Mouse (Mus musculus) A20 (cell line): ENCODE data around the gene Agap1.

Experiments used
- DNase-seq: peaks from one replicate; pipeline ENCODE4 v3.0.0-alpha.2; 2011; ENCODE audit warnings: low read depth, low spot score

The Agap1 gene

DNA sequence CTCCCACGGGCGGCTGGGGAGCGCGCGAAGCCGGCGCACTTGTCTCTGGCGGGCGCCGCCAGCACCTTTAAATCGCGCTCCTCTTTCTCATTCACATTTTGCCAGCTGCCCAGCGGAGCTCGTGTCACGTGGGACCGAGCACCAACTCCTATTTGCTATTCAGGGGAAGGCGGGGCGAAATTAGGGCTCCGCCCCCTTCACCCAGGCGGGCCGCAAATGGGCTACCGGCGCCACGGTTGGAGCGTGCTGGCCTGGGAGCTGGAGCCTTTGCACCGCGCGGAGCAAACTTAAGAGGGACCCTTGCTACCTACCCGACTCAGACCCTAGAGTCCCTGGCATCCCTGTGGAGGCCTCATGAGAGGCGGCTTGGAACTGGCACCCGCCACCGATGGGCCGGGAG is 476.5 kb downstream of the Agap1 start, which contains the start of gene Gbx2:
Gene Gbx2 (minus strand): TSS at position 60 of the 400 bp plus-strand sequence.
- no peak for DNase-seq

DNA sequence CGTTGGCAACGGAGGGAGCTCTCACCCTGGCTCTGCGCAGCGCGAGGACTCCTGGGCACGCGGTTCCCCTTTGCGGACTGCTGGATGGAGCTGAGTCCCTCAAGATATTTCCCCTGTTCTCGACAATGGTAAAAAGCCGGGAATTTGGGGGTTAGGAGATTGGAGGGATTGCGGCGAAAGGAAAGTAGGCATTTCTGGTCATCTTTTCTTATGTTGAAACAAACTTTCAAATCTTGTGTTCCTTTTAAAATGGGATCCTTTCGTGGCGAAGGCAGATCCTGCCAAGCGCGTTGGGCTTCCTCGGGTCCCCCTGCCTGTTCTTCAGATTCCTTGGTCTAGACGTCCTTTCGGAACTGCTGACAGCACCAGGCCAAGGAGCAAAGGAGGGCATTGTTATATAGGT is 477.4 kb downstream of the Agap1 start:
- DNase-seq: no peak

DNA sequence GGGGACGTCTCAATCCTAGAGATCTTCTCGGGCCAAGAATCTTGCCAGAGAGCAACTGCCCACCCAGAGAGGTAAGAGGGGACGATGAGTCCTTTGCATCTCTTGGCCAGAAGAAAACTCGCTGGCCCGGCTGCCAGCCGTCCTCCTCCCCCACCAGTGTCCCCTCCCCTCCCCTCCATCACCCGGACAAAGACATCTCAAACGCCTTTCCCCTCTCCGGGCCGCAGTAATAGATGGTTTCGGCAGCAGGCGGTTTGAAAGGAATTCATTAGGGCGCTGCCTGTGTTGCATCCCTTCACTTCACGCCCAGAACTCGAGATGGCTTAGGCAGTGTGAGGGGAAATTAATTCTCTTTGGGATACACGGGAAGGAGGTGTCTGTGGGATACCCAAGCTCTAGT is 478.0 kb downstream of the Agap1 start:
- no peak for DNase-seq

- no peak for DNase-seq
Observed at GRCm38 (mm10) chr1:89933028-89933427, 478.4 kb downstream of the Agap1 start.

DNA sequence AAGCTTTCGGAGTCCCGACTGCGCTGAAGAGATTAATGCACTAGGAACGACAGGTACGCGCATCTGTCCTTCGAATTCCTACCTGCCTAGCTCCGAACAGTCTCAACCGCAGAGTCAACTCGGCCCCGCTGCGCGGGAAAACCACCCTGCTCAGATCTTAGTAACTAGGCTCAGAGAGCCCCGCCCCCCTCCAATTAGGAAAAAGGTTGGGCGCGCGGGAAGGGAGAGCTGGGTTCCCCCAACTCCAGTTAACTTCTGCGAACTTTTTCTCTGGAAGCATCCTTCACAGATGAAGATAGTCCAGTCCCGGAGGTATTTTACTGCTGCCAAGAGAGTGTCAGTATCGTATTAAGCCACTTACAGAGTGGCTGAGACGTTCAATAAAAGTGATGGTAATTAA is 479.2 kb downstream of the Agap1 start:
- no peak for DNase-seq

DNA sequence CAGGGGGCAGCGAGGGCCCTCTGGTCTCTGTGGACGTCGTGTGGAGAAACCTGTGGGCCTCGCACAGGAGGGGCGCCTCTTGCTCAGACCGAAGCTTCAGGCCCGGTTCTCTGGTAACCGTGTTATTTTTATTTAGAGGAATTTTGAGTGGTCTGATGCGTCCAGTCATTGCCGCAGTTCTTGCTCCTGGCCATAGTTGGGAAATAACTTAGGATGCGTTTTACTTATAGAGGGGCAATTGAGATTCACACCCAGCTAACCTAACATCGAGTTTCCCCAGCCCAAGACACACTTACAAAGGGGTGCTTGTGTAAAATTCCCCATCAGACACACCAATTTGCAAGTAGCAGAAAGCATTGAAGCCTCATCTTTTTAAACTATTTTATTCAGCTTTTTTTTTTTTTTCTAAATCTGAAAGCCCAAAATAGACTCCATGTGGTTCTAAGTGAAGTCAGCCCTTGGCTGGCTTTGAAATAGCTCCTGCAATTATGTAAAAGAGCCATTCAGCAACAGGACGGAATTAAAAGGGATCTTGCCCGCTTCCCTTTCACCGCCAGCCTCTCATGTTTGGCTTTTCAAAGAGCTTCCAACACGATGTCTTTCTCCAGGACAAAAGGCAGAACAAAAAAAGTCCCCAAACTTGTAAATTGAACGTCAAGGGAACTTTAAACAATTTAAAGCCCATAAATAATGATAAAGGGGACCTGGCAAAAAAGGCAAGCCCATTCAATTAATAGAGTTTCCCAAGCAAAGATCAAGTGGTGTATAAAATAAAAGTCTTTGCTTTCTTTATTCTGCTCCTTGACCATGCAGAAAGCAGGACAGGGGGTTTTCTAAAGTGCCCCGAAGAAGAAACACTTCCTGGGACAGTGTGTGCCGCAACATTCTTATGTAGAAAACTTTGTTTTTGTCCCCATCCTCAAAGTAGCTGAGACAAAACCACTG is 480.0 kb downstream of the Agap1 start:
- no peak for DNase-seq

GRCm38 (mm10) chr1:89935493-89936348 is 481.1 kb downstream of the Agap1 start:
- no peak for DNase-seq

DNA sequence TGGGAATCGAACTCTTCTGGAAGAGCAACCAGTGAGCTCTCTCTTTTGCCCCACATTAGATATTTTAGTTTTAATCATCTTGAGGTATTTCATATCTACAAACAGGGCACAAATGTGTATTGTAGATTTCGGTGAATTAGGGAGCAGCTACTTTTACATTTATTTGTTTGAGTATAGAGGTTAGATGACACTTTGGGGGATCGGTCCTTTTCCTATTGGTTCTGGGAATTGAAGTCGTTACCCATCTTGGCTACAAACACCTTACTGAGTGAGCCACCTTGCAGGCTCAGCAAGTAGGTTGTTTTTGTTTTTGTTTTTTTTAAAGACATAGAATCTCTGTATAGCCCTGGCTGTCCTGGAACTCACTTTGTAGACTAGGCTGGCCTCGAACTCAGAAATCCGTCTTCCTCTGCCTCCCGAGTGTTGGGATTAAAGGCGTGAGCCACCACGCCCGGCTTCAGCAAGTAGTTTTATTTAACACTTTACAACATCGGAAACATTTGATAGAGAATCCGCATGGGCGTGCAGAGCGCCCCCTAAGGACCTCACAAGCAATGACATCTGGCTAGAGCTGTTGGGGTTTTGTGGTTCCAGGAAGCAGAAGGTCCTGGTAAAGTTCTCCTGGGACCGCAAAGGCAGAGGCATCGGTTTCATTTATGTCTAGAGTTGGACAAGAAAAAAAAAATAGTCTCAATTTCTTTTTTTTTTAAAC is 484.4 kb downstream of the Agap1 start:
- no peak for DNase-seq

- no peak for DNase-seq
Observed at GRCm38 (mm10) chr1:89939596-89939960, 485.0 kb downstream of the Agap1 start.

DNA sequence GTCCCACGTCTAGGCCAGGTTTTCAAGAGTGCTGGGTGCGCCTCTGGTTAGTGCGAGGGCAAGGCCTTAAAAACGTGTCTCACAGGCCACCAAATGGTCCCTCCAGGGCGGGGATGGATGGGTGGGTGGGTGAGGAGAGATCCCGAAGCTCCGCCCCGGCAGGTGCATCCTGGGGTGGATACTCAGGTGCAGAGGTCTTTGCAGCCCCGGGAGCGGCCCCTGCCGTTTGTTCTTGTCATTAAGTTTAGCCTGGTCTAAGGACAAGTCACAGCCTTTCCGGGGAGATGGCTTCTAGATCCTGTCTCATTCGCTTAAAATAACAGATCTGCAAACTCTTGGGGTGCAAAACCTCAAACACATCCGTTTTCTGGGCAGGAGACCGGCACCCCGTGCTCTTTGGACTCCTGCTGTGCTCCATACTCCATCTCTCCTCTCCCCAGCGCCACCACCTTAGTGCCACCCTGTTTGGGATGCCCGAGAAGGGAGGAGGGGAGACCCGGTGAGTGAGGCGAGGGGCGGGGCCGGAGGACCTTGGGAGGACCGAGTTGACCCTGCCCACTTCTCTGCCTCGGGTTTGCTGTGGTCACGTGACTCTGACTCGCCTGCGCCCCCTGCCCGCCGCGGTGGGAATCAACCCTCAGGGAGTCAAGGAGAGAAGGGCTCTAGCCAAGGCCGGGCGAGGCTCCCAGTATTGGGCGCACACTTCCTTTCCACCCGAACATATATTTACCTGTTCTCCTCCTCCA is 485.5 kb downstream of the Agap1 start:
- no peak for DNase-seq

DNA sequence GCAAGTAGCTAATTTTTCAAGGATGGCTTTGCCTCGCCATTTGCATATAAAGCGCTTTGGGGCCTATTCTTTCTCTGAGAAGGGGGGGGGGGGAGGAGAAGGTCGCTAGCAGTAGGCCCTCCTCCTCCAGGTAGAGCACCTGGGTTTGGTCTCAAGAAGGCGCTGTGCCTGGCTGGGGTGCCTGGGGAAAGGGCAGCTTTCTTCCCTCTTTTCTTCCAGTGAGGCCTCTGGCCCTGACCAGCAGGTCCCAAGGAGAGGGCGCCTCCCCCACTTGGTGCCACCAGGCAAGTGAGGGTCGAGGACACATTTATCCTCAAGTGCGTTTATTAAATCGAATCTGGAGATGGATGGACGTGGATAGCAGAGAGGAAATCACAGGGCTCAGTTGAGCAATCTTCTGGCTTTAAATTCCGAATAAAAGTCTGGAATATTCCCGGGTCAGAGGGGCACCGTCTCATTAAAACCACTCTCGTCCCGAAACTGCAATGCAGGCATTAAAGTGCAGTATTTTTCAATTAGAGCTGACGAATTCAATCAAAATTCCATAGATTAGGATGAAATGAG is 486.4 kb downstream of the Agap1 start:
- DNase-seq: no peak

DNA sequence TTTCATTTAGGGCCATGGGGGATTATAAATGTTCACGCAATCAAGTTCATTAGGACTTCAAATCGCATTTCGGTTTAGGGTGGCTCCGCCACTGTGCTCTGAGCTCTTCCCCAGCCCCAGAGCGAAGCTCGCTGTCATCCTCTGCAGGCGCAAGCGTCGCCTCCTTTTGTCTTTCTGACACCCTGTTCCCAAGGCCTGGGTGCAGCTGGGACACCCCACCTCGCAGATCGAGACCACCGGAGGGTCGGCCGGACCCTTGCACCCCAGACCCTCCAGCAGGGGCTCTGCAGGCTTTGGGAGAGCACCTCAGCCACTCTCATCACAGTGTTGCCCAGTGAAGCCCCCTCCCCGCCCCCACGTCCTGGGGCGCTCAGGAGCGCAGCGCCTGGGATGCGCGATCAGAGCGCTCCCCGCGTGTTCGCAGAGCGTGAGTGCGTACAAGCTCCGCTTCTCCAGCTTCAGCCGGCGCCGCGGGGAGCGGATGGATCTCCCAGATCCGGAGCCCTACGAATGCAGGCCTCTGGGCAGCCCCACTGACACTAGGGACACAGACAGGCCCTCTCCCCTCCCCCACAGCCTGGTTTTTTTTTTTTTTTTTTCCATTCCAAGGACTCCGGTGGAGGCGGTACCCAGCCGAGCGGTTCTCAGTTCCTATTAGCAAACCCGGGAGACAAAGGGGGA is 487.2 kb downstream of the Agap1 start:
- no peak for DNase-seq

DNA sequence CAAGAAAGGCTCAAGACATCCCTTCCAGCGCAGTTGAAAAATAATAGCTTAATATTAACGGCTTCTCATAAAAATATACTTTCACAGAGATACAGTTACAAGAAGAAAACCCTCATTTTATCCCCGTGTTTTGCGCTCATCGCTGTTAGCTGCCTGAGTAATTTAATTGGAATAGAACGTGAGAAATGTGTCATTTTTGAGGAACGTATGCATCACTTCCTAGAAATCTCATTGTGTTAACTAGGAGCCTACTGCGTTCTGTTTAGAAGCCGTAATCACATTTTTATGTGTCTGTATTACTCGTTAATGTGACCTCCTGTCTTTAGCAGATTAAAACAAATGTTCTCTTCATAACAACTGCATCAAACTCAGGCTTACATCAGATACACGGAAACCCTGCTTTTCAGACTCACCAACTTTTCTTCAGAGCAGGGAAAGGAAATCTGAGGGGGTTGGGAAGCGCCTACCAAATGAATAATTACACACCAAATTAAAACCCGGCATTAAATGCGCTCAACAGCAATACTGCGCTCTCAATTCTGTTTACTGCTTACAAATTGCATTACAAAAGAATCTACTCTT is 487.9 kb downstream of the Agap1 start:
- no peak for DNase-seq

- no peak for DNase-seq
Observed at GRCm38 (mm10) chr1:89943202-89943601, 488.6 kb downstream of the Agap1 start.
